Mouse (Mus musculus) gonadal fat pad, adult 2 months (tissue): ENCODE data around the gene Gm5901. TPM values are rescaled to one million over a fixed set of nuclear protein-coding genes. Genes with fewer than 3 reads are reported as not detected.
"Not testable (repeated sequence)": the region's sequence is repeated elsewhere in the genome, so short reads cannot be mapped to it uniquely, and the experiment has no call there.

Source experiments
- DNase-seq: peaks from one replicate; pipeline ENCODE4 v3.0.0-alpha.2; 2012; ENCODE audit warnings: low read depth
- polyA plus RNA-seq: library from polyadenylated mRNA; depleted of rRNA; stranded (reverse); fragments of >200 nt; gene quantifications from 2 replicates; pipeline ENCODE4 v1.2.3, GENCODE M21; 2012; rRNA removed

The Gm5901 gene
- polyA plus RNA-seq, 1 experiment = 1.3 TPM

GRCm38 (mm10) chr7:105404268-105404667 is 29.4 kb downstream of the Gm5901 start, which contains the start of gene Cnga4:
TSS of gene Cnga4 (plus strand) at chr7:105404568.
- no peak for DNase-seq

DNA sequence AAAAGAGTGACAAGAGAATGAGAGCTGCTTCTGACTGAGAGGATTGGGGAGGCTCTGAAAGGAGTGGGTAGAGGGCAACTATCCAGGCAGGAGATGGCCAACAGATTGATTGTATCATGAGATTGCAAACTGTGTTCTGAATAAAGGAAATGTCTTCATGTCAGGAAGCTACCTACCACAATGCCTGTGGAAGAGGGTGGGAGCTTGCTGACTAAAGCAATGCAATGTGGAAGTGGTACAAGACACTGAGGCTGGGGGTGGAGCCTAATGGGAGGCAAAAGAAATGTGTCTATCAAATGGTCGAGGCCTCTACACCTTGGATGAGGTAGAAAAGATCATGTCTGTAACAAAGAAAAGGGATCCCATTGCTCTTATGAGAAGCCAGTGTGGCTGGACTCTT is 31.5 kb downstream of the Gm5901 start:
- DNase-seq = no peak

DNA sequence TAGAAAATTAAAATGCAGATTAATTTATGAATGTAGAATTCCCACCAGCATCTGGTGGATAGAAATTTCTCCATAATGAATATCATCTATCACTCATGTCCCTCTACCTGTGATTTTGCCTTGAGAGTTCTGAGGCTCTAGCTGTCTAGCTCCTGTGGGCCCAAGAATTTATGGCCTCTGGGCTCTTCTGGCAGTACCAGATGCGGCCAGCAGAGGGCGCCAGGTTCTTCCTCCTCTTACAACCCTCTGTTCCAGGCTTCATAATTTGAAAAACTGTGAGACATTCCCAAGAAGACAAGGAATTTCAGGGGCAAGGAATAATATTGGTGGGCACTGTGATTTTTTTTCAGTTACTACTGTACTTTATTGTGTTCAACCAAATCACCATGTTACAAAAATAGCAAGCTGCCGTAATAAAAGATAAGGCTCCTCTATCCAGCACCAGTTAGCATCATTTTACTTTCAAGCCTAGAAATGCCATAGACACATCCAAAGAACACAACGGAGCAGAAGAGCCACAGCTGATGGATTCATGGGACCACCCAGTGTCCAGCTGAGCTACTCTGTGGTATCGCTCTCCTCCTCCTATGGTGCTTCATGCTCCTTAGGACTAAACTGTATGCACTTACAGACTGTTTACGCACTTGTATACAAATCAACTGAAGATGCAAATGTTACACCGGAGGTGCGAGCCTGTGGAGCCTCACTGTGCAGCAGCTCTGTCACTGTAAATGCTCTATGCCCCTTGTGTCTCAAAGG is 37.2 kb downstream of the Gm5901 start:
- not testable (repeated sequence) for DNase-seq

- no peak for DNase-seq
Observed at GRCm38 (mm10) chr7:105414385-105414784, 39.5 kb downstream of the Gm5901 start.

- DNase-seq = no peak
Observed at GRCm38 (mm10) chr7:105416529-105416928, 41.7 kb downstream of the Gm5901 start.

DNA sequence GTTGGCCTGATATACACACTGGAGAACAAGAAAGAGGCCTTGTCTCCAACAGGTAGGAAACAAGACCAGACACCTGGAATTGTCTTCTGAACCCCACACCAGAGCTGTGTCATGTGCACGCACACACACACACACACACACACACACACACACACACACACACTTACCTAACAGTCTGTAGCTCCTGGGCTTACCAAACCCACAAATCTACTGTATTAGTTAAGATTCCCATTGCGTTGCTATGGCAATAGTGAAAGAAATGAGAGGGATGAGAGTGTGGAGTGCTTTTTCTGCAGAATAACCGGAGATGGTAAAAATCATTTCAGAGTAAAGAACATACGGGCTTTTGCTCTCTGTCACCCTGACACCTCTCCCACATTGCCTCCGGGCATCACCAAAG is 43.3 kb downstream of the Gm5901 start:
- no peak for DNase-seq

DNA sequence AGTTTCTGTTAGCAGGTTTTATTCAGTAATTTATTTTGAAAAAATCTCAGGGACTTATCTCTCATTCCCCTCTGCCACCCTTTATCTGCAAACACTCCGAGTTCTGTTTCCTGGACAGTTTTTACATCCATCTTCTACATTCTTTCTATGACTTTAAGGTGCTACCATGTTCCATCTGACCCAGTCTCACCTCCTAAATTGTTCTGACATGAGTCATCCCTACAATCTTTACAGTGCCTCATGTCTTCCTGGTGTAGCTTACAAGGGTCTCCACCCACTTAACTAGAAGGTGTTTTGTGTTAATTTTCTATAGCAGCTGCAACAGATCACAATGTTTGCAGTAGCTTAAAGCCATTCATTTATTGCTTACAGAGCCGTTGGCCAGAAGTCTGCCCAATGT is 46.1 kb downstream of the Gm5901 start:
- DNase-seq = no peak

- DNase-seq = no peak
Observed at GRCm38 (mm10) chr7:105424368-105424767, 49.5 kb downstream of the Gm5901 start.

- no peak for DNase-seq
Observed at GRCm38 (mm10) chr7:105425424-105426043, 50.7 kb downstream of the Gm5901 start, which contains the start of gene Cckbr. TSS of gene Cckbr (plus strand) at chr7:105425731.

DNA sequence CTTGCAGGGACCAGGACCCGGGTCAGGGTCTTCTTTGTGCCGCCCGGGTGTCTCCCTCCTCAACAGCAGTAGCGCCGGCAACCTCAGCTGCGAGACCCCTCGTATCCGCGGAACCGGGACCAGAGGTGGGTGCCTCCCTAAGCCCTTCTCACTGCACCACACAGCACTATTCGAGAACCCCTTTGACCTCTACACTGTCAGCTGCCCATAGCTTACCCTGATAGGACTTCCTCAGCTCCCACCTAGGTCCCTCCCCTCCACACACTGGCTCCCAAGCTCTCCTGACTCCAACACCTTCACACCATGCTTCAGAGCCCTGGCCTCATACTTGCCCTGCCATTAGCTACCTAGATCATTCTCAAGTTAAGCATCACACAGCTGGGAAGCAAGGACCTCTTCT is 51.2 kb downstream of the Gm5901 start:
- no peak for DNase-seq

Other genes starting within 250 kb of the Gm5901 start
- gene Olfr683, start 228.0 kb upstream of the Gm5901 start, polyA plus RNA-seq = not detected in 2 replicates
- gene Olfr684, start 211.4 kb upstream of the Gm5901 start, polyA plus RNA-seq = not detected in 2 replicates
- gene Olfr685, start 189.0 kb upstream of the Gm5901 start, polyA plus RNA-seq = not detected in 2 replicates
- not detected in 2 replicates for gene Olfr686, start 167.6 kb upstream of the Gm5901 start, polyA plus RNA-seq
- not detected in 2 replicates for gene Olfr688, start 86.9 kb upstream of the Gm5901 start, polyA plus RNA-seq
- not detected in 2 replicates for gene Olfr689, start 63.9 kb upstream of the Gm5901 start, polyA plus RNA-seq
- not detected in 2 replicates for gene Olfr690, start 40.9 kb upstream of the Gm5901 start, polyA plus RNA-seq
- gene Olfr691, start 32.8 kb upstream of the Gm5901 start, polyA plus RNA-seq = not detected in 2 replicates
- not detected in 2 replicates for gene Olfr692, start 6.8 kb upstream of the Gm5901 start, polyA plus RNA-seq
- gene Fam160a2, start 25.0 kb downstream of the Gm5901 start, polyA plus RNA-seq = 49.3 and 50.2 TPM in 2 replicates
- gene Cnga4, start 29.5 kb downstream of the Gm5901 start, polyA plus RNA-seq = 0.55 and 0.91 TPM in 2 replicates
- 0.42 and 1.2 TPM in 2 replicates for gene Cckbr, start 50.7 kb downstream of the Gm5901 start, polyA plus RNA-seq
- gene Cavin3, start 107.3 kb downstream of the Gm5901 start, polyA plus RNA-seq = 136 and 260 TPM in 2 replicates
- 70.7 and 84.7 TPM in 2 replicates for gene Smpd1, start 179.3 kb downstream of the Gm5901 start, polyA plus RNA-seq
- 22.7 and 22.8 TPM in 2 replicates for gene Apbb1, start 206.6 kb downstream of the Gm5901 start, polyA plus RNA-seq
- 1.7 and 5.6 TPM in 2 replicates for gene Hpx, start 225.1 kb downstream of the Gm5901 start, polyA plus RNA-seq